Mouse (Mus musculus): ENCODE measurements around the gene Sars. TPM values are rescaled to one million over a fixed set of nuclear protein-coding genes. Genes with fewer than 3 reads are reported as not detected.

Gene Sars
- polyA plus RNA-seq, 1 experiment = 28.1 TPM

- Histone ChIP-seq H3K36me3 (ENCODE audit: control insufficient read depth, insufficient read depth, low read length) (no peaks in the 10 kb centered on the region), H3K4me3 (ENCODE audit: low read depth, low read length) (no peak overlapping the region), H3K27me3 (ENCODE audit: control insufficient read depth, insufficient read depth, low read length) (no peaks in the 10 kb centered on the region), H3K27ac (ENCODE audit: insufficient read depth, low read depth, low read length) (no peak overlapping the region), H3K4me1 (ENCODE audit: control insufficient read depth, insufficient read depth, insufficient read length, low read length) (peaks cover 3% of the 10 kb centered on the region; the same call in 1 of the 2 replicates)
- WGBS = 61% methylated on average over 14 of the region's 14 CpGs
- TF ChIP-seq CTCF (IDR thresholded peaks at IDR 0.05; ENCODE audit: extremely low read depth, insufficient read length, insufficient replicate concordance, low read depth, low read length) (no peak), POLR2A (IDR thresholded peaks at IDR 0.05; ENCODE audit: low read depth, low read length) (no peak)
Observed at GRCm38 (mm10) chr3:108405536-108406305, 39.3 kb downstream of the Sars start.

GRCm38 (mm10) chr3:108402528-108402920 is 42.5 kb downstream of the Sars start:
- TF ChIP-seq CTCF (IDR thresholded peaks at IDR 0.05; ENCODE audit: extremely low read depth, insufficient read length, insufficient replicate concordance, low read depth, low read length) (no peak), POLR2A (IDR thresholded peaks at IDR 0.05; ENCODE audit: low read depth, low read length) (no peak)
- peaks cover 3% of the 10 kb centered on the region; the same call in 1 of the 2 replicates for H3K4me1 ChIP-seq (ENCODE audit: control insufficient read depth, insufficient read depth, insufficient read length, low read length)
- 94% methylated on average over 15 of the region's 15 CpGs for WGBS
- H3K36me3 ChIP-seq (ENCODE audit: control insufficient read depth, insufficient read depth, low read length) = no peaks in the 10 kb centered on the region
- H3K27me3 ChIP-seq (ENCODE audit: control insufficient read depth, insufficient read depth, low read length) = no peaks in the 10 kb centered on the region
- H3K27ac ChIP-seq (ENCODE audit: insufficient read depth, low read depth, low read length) = no peak overlapping the region
- no peak overlapping the region for H3K4me3 ChIP-seq (ENCODE audit: low read depth, low read length)

- no peak overlapping the region for H3K4me3 ChIP-seq (ENCODE audit: low read depth, low read length)
- no peaks in the 10 kb centered on the region for H3K36me3 ChIP-seq (ENCODE audit: control insufficient read depth, insufficient read depth, low read length)
- no peak overlapping the region for H3K27ac ChIP-seq (ENCODE audit: insufficient read depth, low read depth, low read length)
- peaks cover 3% of the 10 kb centered on the region; the same call in 1 of the 2 replicates for H3K4me1 ChIP-seq (ENCODE audit: control insufficient read depth, insufficient read depth, insufficient read length, low read length)
- WGBS = 27% methylated on average over 22 of the region's 22 CpGs
- 0 out of 2 replicates have a peak, but pooled peaks have one; percentile 7 for TF ChIP-seq POLR2A (IDR thresholded peaks at IDR 0.05; ENCODE audit: low read depth, low read length)
- peak; percentile 96; the same call in 1 of the 2 replicates for TF ChIP-seq CTCF (IDR thresholded peaks at IDR 0.05; ENCODE audit: extremely low read depth, insufficient read length, insufficient replicate concordance, low read depth, low read length)
- no peaks in the 10 kb centered on the region for H3K27me3 ChIP-seq (ENCODE audit: control insufficient read depth, insufficient read depth, low read length)
Observed at GRCm38 (mm10) chr3:108401692-108402527, 43.1 kb downstream of the Sars start.

GRCm38 (mm10) chr3:108400442-108400841 is 44.6 kb downstream of the Sars start:
- no peak for TF ChIP-seq CTCF (IDR thresholded peaks at IDR 0.05; ENCODE audit: extremely low read depth, insufficient read length, insufficient replicate concordance, low read depth, low read length)
- no peak for TF ChIP-seq POLR2A (IDR thresholded peaks at IDR 0.05; ENCODE audit: low read depth, low read length)
- Histone ChIP-seq H3K4me1 (ENCODE audit: control insufficient read depth, insufficient read depth, insufficient read length, low read length) (peaks cover 3% of the 10 kb centered on the region; the same call in 1 of the 2 replicates), H3K27me3 (ENCODE audit: control insufficient read depth, insufficient read depth, low read length) (no peaks in the 10 kb centered on the region), H3K36me3 (ENCODE audit: control insufficient read depth, insufficient read depth, low read length) (no peaks in the 10 kb centered on the region), H3K27ac (ENCODE audit: insufficient read depth, low read depth, low read length) (no peak overlapping the region), H3K4me3 (ENCODE audit: low read depth, low read length) (no peak overlapping the region)
- WGBS = 91% methylated on average over 5 of the region's 5 CpGs

- no peaks in the 10 kb centered on the region for H3K36me3 ChIP-seq (ENCODE audit: control insufficient read depth, insufficient read depth, low read length)
- TF ChIP-seq CTCF (IDR thresholded peaks at IDR 0.05; ENCODE audit: extremely low read depth, insufficient read length, insufficient replicate concordance, low read depth, low read length) (no peak), POLR2A (IDR thresholded peaks at IDR 0.05; ENCODE audit: low read depth, low read length) (no peak)
- WGBS = 90% methylated on average over 9 of the region's 9 CpGs
- no peaks in the 10 kb centered on the region for H3K27me3 ChIP-seq (ENCODE audit: control insufficient read depth, insufficient read depth, low read length)
- no peak overlapping the region for H3K4me3 ChIP-seq (ENCODE audit: low read depth, low read length)
- peaks cover 3% of the 10 kb centered on the region; the same call in 1 of the 2 replicates for H3K4me1 ChIP-seq (ENCODE audit: control insufficient read depth, insufficient read depth, insufficient read length, low read length)
- no peak overlapping the region for H3K27ac ChIP-seq (ENCODE audit: insufficient read depth, low read depth, low read length)
Observed at GRCm38 (mm10) chr3:108398281-108398680, 46.7 kb downstream of the Sars start.

GRCm38 (mm10) chr3:108392793-108393192 is 52.2 kb downstream of the Sars start:
- no peak overlapping the region for H3K27ac ChIP-seq (ENCODE audit: insufficient read depth, low read depth, low read length)
- H3K36me3 ChIP-seq (ENCODE audit: control insufficient read depth, insufficient read depth, low read length) = no peaks in the 10 kb centered on the region
- no peaks in the 10 kb centered on the region for H3K27me3 ChIP-seq (ENCODE audit: control insufficient read depth, insufficient read depth, low read length)
- H3K4me1 ChIP-seq (ENCODE audit: control insufficient read depth, insufficient read depth, insufficient read length, low read length) = no peaks in the 10 kb centered on the region
- H3K4me3 ChIP-seq (ENCODE audit: low read depth, low read length) = no peak overlapping the region
- TF ChIP-seq CTCF (IDR thresholded peaks at IDR 0.05; ENCODE audit: extremely low read depth, insufficient read length, insufficient replicate concordance, low read depth, low read length) (no peak), POLR2A (IDR thresholded peaks at IDR 0.05; ENCODE audit: low read depth, low read length) (no peak)
- 81% methylated on average over 15 of the region's 15 CpGs for WGBS

GRCm38 (mm10) chr3:108392299-108392698 is 52.7 kb downstream of the Sars start:
- no peak overlapping the region for H3K4me3 ChIP-seq (ENCODE audit: low read depth, low read length)

More at GRCm38 (mm10) chr3:108392299-108392698, 52.7 kb downstream of the Sars start:
- H3K27ac ChIP-seq (ENCODE audit: insufficient read depth, low read depth, low read length) = no peak overlapping the region
- H3K4me1 ChIP-seq (ENCODE audit: control insufficient read depth, insufficient read depth, insufficient read length, low read length) = no peaks in the 10 kb centered on the region
- TF ChIP-seq POLR2A (IDR thresholded peaks at IDR 0.05; ENCODE audit: low read depth, low read length) (no peak), CTCF (IDR thresholded peaks at IDR 0.05; ENCODE audit: extremely low read depth, insufficient read length, insufficient replicate concordance, low read depth, low read length) (no peak)
- WGBS = 29% methylated on average over 10 of the region's 10 CpGs
- no peaks in the 10 kb centered on the region for H3K27me3 ChIP-seq (ENCODE audit: control insufficient read depth, insufficient read depth, low read length)
- no peaks in the 10 kb centered on the region for H3K36me3 ChIP-seq (ENCODE audit: control insufficient read depth, insufficient read depth, low read length)
